Mouse (Mus musculus): ENCODE data around the gene Sp6.

- TF ChIP-seq CTCF (IDR thresholded peaks at IDR 0.05; ENCODE audit: low read depth), result peak; percentile 47
- TF ChIP-seq EP300 (IDR thresholded peaks at IDR 0.05; ENCODE audit: low read depth), result no peak
Measured at GRCm38 (mm10) chr11:96976911-96977591, 36.1 kb upstream of the Sp6 start.
